Mouse (Mus musculus) neutrophil, adult 5-6 weeks (primary cell): ENCODE data around the gene Acad9. TPM values are rescaled to one million over a fixed set of nuclear protein-coding genes. Genes with fewer than 3 reads are reported as not detected.

Source experiments
- ATAC-seq: fragments of 151-379, 151-347 bp; 2 replicates; pipeline ENCODE4 v1.8.0; 2017; ENCODE audit warnings: mild to moderate bottlenecking, moderate TSS enrichment; ENCODE audit not compliant: insufficient number of reproducible peaks, poor library complexity, low FRiP score, severe bottlenecking; ENCODE audit errors: extremely low read depth
- total RNA-seq: library from RNA; stranded (forward); fragments of 200-1000 nt; gene quantifications from 2 replicates; pipeline ENCODE4 v1.2.3, GENCODE M21; 2017

Acad9 gene
- total RNA-seq = 19.4 and 21.6 TPM in 2 replicates

DNA sequence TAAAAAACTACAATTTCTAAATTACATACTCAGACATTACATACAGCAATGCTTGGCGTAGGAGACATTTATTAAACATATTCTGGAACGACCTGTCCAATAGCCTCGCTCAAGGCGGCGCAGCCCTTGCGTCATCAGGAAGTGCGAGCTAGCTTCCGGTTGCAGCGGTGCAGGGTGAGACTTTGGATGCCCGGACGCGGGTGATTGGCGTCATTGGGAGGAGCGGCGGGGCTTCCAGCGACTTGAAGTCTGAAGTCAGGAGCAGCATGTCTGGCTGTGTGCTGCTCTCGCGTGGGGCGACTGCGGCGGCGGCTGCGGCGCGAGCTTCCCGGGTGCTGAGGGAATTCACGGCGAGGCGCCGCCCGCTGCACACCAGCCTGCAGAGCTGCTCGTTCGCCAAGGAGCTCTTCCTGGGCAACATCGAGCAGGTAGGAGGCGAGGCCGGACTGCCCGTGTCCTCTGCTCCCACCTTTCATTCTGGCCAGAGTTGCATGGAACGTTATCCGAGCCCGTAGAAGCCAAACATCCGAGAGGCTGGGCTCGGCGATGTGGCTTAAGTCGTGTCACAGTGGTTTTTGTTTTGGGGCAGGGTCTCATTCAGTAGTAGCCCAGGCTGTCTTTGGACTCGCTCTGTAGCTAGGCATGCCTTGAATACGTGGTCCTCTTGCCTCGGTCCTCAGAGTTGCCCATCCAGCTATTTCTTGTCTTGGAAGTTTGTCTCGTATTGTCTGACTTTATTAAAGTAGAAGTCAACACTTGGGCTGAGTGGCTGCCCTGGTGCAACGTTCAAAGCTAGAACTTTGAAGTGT lies at the start of gene Acad9:
Acad9 (plus strand) TSS at position 137 of the 809 bp plus-strand sequence.
- ATAC-seq = peak; percentile 92

DNA sequence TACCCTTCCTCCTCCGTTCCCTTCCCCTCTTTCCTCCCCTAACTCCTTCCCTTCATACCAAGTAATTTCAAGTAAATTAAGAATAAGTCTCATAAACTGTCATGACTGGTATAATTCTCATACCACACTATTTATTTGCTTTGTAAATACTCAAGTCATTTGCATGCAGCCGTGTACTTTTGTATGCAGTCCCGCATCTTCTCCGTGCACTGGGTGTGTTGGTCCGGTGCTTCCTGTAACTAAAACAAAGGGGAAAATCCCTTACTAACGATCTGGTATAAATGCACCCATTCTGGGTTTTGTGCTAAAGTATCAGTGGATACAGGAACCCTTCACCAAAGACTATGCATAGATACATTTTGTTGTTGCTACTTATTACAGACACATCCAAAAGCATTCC lies 40.0 kb upstream of the Acad9 start:
- no peak for ATAC-seq

DNA sequence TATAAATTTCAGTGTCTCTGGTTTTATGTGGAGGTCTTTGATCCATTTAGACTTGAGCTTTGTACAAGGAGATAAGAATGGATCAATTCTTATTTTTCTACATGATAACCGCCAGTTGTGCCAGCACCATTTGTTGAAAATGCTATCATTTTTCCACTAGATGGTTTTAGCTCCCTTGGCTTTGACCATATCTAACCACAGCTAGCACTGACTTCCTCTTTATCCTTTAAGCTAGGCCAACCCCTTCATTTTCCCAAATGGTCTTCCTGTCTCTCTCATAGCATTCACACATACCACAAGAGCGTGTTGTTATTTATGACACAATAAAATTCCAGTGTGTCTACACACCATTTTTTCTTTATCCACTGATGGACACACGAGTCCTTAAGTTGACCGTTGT lies 35.8 kb upstream of the Acad9 start:
- no peak for ATAC-seq

DNA sequence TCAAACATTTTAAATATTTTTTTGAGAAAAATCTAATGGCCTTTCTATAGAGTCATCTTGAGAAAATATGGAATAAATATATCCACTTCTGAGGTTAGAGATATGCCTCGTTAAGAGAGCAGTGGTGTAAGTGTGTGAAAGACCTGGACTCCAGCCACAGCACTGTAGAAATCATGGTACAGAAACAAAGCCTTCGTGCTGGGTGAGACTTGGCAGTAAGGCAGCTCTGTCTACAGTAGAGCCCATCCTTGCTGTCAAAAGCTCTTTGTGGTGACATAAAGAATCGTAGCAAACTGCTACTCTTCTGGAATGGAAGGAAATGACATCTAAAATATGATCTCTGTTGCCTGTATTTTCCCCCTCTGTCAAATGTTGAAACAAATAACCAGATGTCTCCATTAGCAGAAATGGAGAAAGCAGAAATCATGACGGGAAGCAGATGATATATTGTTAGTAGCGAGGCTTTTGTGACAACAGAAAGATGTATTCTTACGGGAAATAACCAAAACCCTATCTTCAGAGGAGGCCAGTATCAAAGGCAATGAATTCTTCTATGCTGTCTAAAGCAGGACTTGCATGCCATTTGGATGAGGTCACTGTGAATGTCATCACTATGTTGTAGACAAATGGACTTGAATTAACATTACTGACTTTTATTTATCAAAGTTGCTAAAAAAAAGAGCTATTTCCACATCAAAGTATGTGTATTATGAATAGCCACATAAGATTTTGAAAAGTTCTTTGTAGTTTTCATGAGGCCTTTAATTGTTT lies 33.9 kb upstream of the Acad9 start:
- ATAC-seq = no peak

DNA sequence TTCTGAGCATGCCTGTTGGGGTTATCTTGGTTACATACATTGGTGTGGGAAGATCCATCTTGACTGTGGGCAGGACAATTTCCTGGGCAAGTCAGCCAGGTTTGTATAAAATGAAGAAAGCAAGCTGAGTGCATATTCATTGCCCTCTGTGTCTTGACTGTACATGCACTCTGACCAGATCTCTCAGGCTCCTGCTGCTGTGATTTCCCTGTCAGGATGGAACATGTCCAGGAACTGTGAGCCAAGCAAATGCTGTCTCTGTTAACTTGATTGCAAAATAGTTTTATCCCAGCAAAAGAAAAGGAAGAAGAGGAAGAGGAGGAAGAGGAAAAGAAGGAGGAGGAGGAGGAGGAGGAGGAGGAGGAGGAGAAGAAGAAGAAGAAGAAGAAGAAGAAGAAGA lies 21.3 kb upstream of the Acad9 start:
- no peak for ATAC-seq

DNA sequence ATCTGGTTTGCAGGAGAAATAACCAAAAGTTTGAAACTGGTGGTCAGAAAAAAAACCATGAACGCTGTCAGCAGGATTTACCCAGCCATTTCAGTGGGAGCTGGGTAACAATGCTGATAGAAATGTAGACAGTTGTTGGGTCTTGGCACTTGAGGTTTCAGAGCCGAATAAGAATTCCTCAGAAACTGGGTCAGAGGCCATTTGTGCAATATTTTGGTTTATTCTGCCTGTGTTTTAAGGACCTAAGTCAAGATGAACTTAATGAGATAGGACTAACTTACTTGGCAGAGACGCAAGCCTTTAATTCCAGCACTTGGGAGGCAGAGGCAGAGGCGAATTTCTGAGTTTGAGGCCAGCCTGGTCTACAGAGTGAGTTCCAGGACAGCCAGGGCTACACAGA lies 20.7 kb upstream of the Acad9 start:
- no peak for ATAC-seq

DNA sequence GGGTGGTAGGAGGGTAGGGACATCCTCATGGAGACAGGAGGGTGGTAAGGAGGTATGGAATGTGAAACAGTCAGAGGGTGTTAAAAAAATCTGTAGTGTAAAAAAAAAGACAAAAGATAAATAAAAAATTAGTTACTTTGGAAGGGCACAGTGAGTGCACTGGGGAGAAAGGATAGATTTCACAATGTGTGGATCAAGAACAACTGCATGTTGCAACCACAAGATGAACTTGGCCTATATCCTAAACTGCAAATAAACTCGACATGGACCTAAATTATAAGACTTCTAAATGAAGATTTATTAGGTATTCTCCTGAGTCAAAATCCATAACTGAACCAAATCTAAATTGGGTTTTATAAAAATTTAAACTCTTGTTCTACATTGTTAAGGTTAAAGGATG lies 16.7 kb upstream of the Acad9 start:
- no peak for ATAC-seq

DNA sequence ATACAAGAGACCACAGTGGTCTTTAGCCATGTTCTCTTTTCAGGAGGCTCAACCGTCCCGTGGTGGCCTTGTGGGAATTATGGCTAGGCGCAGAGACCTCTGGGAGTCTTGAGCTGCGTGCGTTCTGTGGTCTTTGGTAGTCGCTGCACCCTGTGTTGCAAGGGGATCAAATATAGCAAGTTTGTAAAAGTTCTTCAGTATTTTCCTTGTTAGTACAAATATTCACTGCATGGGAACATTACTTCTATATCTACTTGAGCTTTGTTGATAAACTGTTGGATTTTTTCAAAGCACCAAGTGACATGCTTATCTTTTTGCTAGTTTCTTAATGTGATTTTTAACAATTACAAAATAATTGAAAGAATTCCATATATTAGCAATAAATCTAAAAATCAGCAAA lies 12.3 kb upstream of the Acad9 start, which contains the start of gene Ccdc144b:
Ccdc144b (minus strand) TSS at position 101 of the 400 bp plus-strand sequence.
- no peak for ATAC-seq

DNA sequence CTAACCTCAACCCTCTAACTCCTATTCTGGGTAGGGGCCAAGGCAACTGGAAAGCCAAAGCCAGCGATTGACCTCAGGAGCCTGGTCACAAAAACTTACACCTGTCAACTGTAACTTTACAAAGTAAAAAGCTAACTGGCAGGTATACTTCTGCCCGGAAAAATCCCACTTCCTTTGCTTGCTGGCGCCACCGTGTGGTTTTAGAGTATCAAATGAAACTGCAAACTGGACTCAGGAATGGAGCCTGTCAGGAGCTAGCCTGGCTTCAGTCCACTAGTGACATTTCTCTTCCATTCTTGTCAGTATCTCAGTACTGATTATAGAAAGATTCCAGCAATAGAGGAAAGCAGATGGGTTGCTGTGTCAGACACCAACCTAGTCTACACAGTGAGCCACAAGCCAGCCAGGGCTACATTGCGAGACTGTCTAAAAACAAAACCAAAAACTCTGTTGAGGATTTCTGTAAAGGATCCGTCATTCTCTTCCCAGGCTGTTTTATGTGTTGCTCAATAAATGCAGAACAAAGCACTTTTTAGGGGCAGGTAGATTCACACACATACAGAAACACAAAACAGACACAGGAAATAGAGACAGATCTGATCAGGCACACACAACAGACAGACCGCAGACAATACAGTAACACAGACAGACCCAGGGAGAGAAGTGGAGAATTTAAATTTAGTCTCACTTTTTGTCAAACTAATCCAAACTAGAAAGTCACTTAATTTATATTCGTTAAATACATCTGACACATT lies 5.5 kb upstream of the Acad9 start:
- peak; percentile 59 for ATAC-seq

DNA sequence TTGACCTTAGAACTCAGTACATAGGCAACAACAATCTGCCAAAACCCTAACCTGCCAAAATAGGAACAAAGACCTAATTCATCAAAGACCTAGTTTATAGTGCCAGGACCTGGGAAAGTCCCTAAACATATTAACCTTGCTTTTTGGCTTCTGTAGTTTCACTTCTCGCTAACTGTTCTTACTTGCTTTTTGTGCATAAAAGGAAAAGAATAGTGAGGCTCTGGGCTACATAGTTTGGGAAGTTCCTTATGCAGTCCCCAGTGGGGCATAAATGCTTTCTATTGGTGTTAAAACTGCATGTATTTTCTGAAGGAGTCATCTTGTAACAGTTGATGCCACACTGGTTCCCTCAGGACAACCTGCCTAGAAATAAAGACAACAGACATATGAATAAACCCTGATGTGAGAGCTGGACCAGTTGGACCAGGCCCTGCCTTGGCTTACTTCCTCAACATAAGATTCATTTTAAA lies 1.2 kb upstream of the Acad9 start:
- ATAC-seq = peak; percentile 53; the same call in 1 of the 2 replicates

DNA sequence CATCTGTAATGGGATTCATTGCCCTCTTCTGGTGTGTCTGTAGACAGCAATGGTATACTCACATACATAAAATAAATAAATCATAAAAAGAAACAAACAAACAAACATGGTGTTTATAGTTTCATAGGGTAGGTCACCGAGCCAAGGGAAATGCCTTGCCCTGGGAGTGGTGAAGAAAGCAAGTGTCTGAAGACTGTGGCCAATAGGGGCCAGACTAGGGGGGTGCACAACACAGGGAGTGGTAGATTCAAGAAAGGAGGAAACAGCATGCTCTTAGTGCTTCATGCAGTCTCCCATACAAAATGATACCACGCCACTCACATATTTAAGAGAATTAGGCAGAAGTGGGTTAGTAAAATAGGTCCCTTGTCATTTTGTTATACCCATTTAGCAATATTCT lies 613 bp upstream of the Acad9 start:
- no peak for ATAC-seq

DNA sequence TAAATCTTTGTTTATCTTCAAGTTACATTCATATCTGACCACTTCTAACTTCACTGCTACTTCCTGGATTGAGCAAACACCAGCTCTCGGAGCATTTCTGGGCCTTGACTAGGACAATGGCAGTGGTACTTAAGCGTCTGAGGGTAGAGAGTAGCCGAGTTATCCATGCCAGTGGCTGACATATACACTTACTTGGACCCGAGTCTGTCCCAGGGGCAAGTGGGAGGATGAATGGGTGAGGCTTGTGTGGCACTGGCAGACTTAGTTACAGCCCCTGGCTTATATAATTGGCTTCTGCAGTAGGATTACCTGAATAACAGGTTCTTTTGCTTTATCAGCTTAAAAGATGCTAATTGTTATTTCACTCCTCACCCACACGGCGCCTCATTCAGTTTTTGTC lies 2.0 kb downstream of the Acad9 start:
- no peak for ATAC-seq

DNA sequence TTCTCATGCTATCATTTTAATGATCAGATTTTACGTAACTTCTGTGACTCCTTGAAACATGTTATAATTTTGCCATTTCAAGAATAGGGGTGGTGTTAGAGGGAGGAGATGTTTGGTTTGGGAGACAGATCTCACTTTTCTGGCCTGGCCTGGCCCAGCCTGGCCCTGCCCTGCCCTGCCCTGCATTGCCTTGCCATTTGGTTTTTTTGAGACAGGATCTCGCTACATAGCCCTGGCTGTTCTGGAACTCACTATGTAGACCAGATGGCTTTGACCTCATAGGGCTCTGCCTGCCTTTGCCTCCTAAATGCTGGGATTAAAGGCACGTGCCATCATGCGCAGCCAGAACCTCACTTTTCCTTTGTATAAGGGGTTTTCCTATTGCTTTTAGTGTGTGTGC lies 4.7 kb downstream of the Acad9 start:
- no peak for ATAC-seq

DNA sequence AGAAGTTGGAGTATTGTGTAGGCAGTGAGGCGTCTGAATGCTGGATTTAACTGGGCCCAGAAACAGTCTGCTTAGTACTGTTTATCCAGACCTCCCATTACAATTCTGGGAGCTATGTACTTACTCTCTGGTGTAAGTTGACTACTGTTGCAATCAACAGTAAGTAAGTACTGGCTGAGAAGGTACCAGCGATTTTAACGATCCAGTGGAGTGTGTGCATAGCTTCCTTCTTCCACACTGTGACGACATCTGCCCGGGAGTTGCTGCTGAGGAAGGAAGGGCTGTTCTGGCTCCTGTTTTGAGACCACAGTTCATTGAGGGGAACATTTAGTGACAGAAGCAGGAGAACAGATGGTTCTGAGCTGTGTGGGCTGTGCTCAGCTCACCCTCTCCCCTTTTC lies 5.3 kb downstream of the Acad9 start:
- no peak for ATAC-seq

DNA sequence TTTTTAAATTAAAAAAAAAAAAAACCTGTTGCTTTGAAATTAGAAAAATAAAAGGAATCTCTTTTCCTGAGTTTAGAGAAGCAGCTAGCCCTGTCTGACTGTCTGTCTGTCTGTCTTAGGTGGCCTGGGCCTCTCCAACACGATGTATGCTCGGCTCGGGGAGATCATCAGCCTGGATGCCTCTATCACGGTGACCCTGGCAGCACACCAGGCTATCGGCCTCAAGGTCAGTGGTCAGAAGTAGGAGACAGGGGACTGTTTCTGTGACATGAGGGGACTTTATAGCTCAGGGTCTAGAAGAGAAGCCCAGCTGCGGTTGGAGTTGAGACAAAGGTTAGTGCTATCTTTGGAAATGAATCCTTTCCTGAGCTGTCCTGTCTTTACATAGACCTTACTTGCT lies 8.5 kb downstream of the Acad9 start:
- ATAC-seq = no peak

DNA sequence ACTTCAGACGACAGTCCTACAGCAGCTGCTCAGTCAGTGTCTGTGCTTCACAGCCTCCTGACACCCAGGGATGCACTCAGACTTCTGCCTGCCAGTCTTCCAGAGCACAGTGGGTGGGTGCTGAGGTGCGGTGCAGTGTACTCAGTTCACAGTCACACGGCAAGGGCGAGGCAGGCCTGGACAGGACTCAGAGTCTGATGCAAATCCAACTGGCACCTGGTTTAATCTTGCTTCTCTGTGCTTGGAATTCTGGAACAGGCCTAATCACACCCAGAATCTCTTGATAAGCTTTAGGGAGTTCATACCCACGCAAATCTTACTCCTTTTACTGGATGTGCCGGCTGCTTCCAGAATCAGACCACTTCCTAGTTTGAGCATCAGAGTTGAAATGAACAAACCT lies 9.7 kb downstream of the Acad9 start:
- no peak for ATAC-seq

DNA sequence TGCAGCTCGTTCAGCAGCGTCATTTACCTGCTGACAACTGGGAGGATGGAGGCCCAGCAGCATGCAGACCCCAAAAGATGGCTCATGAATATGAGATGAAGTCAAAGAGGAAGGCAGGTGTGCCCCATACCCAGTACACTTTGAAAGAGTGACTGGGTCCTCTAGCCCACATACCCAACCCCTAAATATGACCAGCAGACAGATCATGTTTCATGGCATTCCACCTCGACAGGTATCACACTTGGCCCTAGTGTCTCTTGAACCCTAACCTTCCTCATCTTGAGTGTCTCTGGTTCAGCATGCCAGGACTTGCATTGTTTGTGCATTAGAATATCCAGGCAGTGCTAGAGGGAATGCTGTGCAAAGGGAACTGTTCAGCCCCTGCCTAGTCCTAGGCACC lies 11.6 kb downstream of the Acad9 start:
- no peak for ATAC-seq

DNA sequence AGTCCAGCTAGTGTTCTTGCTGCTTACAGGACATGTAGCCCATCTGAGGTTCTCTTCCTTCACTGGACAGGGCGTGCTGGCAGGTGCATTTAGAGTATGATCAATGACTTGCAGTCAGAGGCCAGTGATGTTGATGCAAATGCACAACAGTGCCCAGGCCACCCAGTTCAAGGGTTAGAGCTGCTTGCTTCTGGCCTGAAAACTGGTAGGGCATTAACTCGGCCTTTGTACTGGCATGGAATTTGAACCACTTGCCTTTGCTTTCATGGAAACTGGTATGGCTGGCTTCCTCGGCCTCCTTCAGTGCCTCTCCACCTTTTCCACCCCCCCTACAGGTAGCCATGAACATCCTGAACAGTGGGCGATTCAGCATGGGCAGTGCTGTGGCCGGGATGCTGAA lies 14.1 kb downstream of the Acad9 start:
- ATAC-seq = no peak

DNA sequence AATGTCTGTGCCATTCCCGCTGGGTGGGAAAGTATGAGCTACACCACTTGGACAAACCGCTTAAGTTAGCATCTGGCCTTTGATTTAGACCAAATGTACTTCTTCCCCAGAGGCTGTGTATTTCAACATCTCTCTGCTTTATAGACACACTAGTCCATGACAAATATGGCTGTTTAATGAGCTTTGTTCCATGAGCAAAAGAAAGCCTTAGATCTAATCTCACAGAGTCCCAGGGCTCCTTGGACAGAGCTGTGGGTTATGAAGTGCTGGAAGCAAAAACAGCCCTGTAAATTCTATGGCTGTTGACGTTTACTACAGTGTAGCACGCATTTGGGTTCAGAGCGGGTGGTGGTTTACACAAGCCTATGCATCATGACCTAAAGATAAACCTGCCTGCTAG lies 15.0 kb downstream of the Acad9 start:
- no peak for ATAC-seq

DNA sequence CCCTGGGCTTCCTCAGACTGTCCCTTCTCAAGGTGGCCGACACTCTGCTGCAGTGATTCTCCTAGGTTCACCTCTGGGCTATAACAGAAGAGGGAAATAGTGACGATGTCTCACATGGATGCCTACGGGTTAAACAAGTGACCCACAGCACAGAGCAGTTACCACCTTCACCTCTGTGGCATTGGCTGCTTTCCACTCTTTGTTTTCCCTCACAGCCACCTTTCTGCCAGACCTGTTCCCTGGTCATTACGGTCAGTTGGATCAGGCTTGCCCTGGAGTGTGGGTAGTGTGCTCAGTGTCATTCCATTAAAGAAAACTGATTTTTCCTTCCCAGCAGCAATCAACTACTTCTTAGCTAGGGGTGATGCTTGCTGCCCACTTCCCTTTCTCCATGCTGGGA lies 17.1 kb downstream of the Acad9 start:
- no peak for ATAC-seq
